Comparison of ENCODE assay signal across 9 mouse cellular contexts in genomic region chr19:32867181-32867897, GRCm38 (mm10).
DNase-seq lines count a peak whose midpoint lies in the region; ATAC-seq and TF ChIP-seq lines count a peak whose summit lies in the region.
"Had no signal": no experiment of that assay in that cellular context is flagged by ENCODE, and none has a peak within 500 bp of the region (broad histone marks: within the 10 kb centered on the region; RNA-seq: fewer than 3 reads in every experiment).

No protein-coding gene starts in this region.

- no peaks in the 10 kb centered on the region for H3K9me3 ChIP-seq in kidney, postnatal 0 days (replicated peaks; ENCODE audit: low read length)
- no peaks in the 10 kb centered on the region for H3K9me3 ChIP-seq in embryonic facial prominence, embryonic 14.5 days (ENCODE audit: control insufficient read depth, low read length)
- no peaks in the 10 kb centered on the region for H3K9me3 ChIP-seq in intestine, embryonic 15.5 days
- H3K9me3 ChIP-seq in neural tube, embryonic 15.5 days (replicated peaks) = no peaks in the 10 kb centered on the region

- no peak for ATAC-seq in kidney, postnatal 0 days (replicated peaks; ENCODE audit: low FRiP score, low read depth)
- ATAC-seq in embryonic facial prominence, embryonic 14.5 days (ENCODE audit: low read depth) = no peak
- no peak for ATAC-seq in intestine, embryonic 15.5 days
- 0 out of 2 replicates have a peak, but pooled peaks have one; percentile 27 for ATAC-seq in neural tube, embryonic 15.5 days (ENCODE audit: low FRiP score)

- no peak overlapping the region for H3K9ac ChIP-seq in kidney, postnatal 0 days (ENCODE audit: low read depth, low read length)
- no peak overlapping the region for H3K9ac ChIP-seq in embryonic facial prominence, embryonic 14.5 days (ENCODE audit: low read depth, low read length)
- no peak overlapping the region for H3K9ac ChIP-seq in intestine, embryonic 15.5 days
- H3K9ac ChIP-seq in neural tube, embryonic 15.5 days (replicated peaks) = no peak overlapping the region

- H3K27me3 ChIP-seq in kidney, postnatal 0 days (ENCODE audit: insufficient read depth, low read length) = no peaks in the 10 kb centered on the region
- no peaks in the 10 kb centered on the region for H3K27me3 ChIP-seq in embryonic facial prominence, embryonic 14.5 days (replicated peaks; ENCODE audit: control insufficient read depth, insufficient read depth, low read length)
- no peaks in the 10 kb centered on the region for H3K27me3 ChIP-seq in intestine, embryonic 15.5 days (replicated peaks)
- no peaks in the 10 kb centered on the region for H3K27me3 ChIP-seq in neural tube, embryonic 15.5 days (replicated peaks)

- no peak overlapping the region for H3K27ac ChIP-seq in kidney, postnatal 0 days
- no peak overlapping the region for H3K27ac ChIP-seq in embryonic facial prominence, embryonic 14.5 days (replicated peaks; ENCODE audit: low read depth, low read length)
- H3K27ac ChIP-seq in intestine, embryonic 15.5 days = no peak overlapping the region
- no peak overlapping the region for H3K27ac ChIP-seq in neural tube, embryonic 15.5 days (replicated peaks)

- no peak for DNase-seq in kidney, postnatal 0 days (ENCODE audit: low spot score)
- DNase-seq in kidney, adult 9 months = no peak
- peak; percentile 73 for DNase-seq in embryonic facial prominence, embryonic 14.5 days (ENCODE audit: low spot score)
- no peak for DNase-seq in kidney, postnatal 10 days
- no peak for DNase-seq in layer of hippocampus, adult 9-10 months (ENCODE audit: low spot score)
- no peak for DNase-seq in ovary, postnatal 14 days (ENCODE audit: low spot score)
- DNase-seq: thymus, postnatal 25 days had no signal

- peaks cover 5% of the 10 kb centered on the region; the same call in 1 of the 2 replicates for H3K4me1 ChIP-seq in kidney, postnatal 0 days (replicated peaks; ENCODE audit: insufficient read depth, low read length)
- peaks cover 9% of the 10 kb centered on the region; the same call in 1 of the 2 replicates for H3K4me1 ChIP-seq in embryonic facial prominence, embryonic 14.5 days (ENCODE audit: control insufficient read depth, insufficient read depth, low read length)
- H3K4me1 ChIP-seq in intestine, embryonic 15.5 days (replicated peaks) = 0 out of 2 replicates have a peak, but pooled peaks cover 2% of the 10 kb centered on the region
- peaks cover 12% of the 10 kb centered on the region for H3K4me1 ChIP-seq in neural tube, embryonic 15.5 days

- no peaks in the 10 kb centered on the region for H3K36me3 ChIP-seq in kidney, postnatal 0 days (ENCODE audit: insufficient read depth, low read length)
- H3K36me3 ChIP-seq in embryonic facial prominence, embryonic 14.5 days (ENCODE audit: control insufficient read depth, insufficient read depth, low read length) = no peaks in the 10 kb centered on the region
- no peaks in the 10 kb centered on the region for H3K36me3 ChIP-seq in intestine, embryonic 15.5 days
- H3K36me3 ChIP-seq in neural tube, embryonic 15.5 days = no peaks in the 10 kb centered on the region

- no peak for TF ChIP-seq CTCF in kidney, postnatal 0 days (IDR thresholded peaks at IDR 0.05; ENCODE audit: low read depth)

- WGBS in kidney, postnatal 0 days = 14% methylated on average over 18 of the region's 18 CpGs
- 6% methylated on average over 18 of the region's 18 CpGs for WGBS in embryonic facial prominence, embryonic 14.5 days
- 19% methylated on average over 18 of the region's 18 CpGs for WGBS in intestine, embryonic 15.5 days
- 11% methylated on average over 18 of the region's 18 CpGs for WGBS in neural tube, embryonic 15.5 days

- peak overlapping the region; percentile 47 for H3K4me2 ChIP-seq in kidney, postnatal 0 days (ENCODE audit: low read length)
- H3K4me2 ChIP-seq in embryonic facial prominence, embryonic 14.5 days (ENCODE audit: low read depth, low read length) = peak overlapping the region; percentile 47
- peak overlapping the region; percentile 32; the same call in 1 of the 2 replicates for H3K4me2 ChIP-seq in intestine, embryonic 15.5 days (replicated peaks)
- H3K4me2 ChIP-seq in neural tube, embryonic 15.5 days = peak overlapping the region; percentile 56

- H3K4me3 ChIP-seq in kidney, postnatal 0 days (replicated peaks; ENCODE audit: low read depth, low read length) = 0 out of 2 replicates have a peak overlapping the region, but pooled peaks have one; percentile 5
- H3K4me3 ChIP-seq in embryonic facial prominence, embryonic 14.5 days (ENCODE audit: low read depth, low read length) = peak overlapping the region; percentile 16
- no peak overlapping the region for H3K4me3 ChIP-seq in intestine, embryonic 15.5 days (replicated peaks)
- H3K4me3 ChIP-seq in neural tube, embryonic 15.5 days (replicated peaks) = peak overlapping the region; percentile 19
